Mouse (Mus musculus) megakaryocyte-erythroid progenitor cell, adult 5-6 weeks (primary cell): ENCODE results near the gene Rab5c. TPM values are rescaled to one million over a fixed set of nuclear protein-coding genes. Genes with fewer than 3 reads are reported as not detected.

Experiments used
- ATAC-seq: replicated peaks from 2 replicates; pipeline ENCODE4 v1.8.0; 2016; ENCODE audit warnings: mild to moderate bottlenecking, inconsistent platforms; ENCODE audit not compliant: severe bottlenecking, poor library complexity, low FRiP score, low TSS enrichment
- total RNA-seq, 2 experiments: library from RNA; stranded (forward) in 1 of 2; stranded (reverse) in 1 of 2; fragments of 200-1000, 215-1000 nt in 1 of 2; fragments of >200 nt in 1 of 2; fragmentation: Nextera tagmentation in 1 of 2; gene quantifications; 2 replicates each; pipeline ENCODE4 v1.2.3; 2014 to 2017

The Rab5c gene
- total RNA-seq, 2 experiments from 2014 or later, result 95.4 to 147 TPM

GRCm38 (mm10) chr11:100724919-100725512 is 13.0 kb downstream of the Rab5c start:
- 0 out of 2 replicates have a peak, but pooled peaks have one; percentile 26 for ATAC-seq

GRCm38 (mm10) chr11:100722493-100723028 is 15.5 kb downstream of the Rab5c start:
- no peak for ATAC-seq

GRCm38 (mm10) chr11:100721776-100722492 is 16.1 kb downstream of the Rab5c start:
- ATAC-seq, result peak; percentile 86

DNA sequence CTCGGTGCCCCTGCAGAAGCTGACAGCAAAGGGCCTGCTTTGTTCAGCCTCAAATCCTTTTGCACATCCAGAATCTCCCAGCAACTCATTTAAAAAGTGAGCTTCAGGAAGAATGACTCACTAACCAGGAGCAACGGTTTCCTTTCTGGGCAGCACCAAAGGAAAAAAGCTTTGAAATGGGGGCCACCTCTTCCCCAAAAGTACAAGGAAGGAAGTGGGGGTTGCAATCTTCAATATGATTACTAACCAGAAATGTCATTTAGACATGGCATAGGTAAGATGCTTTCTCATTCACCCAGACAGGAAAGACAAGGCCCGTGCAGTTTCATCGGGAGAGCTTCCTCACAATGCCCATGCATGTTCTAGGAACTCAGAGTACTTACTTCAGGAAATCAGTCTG is 16.8 kb downstream of the Rab5c start:
- no peak for ATAC-seq

DNA sequence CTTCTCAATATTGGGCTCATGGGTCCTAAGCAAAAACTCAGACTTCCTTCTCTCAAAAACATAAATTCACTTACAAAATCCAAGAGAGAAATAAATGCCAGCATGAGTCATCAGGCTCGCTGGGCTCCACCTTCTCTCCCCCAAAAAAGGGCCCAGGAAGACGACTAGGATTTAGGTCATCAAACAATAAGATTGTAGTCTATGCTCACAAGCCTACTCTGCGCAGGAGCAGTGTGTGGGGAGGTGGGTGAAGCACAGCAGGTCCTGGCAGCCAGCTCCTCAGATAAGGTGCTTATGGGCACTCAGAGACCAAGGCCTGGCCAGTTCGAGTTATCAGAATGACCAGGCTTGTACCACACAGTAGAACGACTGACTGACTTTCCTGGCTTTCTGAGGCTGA is 17.7 kb downstream of the Rab5c start:
- 0 out of 2 replicates have a peak, but pooled peaks have one; percentile 20 for ATAC-seq

DNA sequence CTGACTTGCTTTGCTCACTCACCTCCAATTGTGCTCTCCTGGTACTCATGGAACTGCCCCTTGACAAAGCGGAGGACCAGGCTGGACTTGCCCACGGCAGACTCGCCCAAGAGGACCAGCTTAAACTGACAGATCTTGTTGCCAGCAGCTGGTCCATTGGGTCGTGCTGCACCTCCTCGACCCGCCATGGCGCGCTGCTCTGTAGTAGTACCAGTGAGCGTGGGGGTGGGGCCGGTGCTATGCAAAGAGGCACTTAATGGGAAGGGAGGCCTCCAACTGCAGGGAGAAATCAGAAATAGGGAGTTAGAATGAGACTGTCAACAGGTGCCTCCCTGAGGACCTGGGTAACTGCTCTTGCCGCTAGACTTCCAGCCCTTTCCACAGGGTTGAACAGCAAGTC is 18.1 kb downstream of the Rab5c start:
- no peak for ATAC-seq

DNA sequence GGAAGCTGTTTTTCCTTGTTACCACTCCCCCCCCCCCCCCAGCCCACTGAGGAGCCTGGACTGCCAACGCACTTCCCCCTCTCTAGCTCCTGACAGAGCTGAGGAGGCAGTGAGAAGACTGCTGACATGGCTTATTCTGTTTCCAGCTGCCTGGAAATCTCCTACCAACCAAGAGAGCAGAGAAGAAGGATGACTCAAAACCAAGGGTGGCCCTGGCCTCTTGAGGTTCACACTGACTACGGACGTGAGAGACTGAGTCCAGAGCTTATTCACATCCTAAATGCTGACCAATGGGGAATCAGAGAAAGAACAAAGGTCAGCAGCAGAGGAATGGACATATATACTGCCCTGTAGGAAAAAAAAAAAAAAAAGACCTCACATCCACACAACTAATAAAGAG is 18.7 kb downstream of the Rab5c start:
- ATAC-seq, result no peak

DNA sequence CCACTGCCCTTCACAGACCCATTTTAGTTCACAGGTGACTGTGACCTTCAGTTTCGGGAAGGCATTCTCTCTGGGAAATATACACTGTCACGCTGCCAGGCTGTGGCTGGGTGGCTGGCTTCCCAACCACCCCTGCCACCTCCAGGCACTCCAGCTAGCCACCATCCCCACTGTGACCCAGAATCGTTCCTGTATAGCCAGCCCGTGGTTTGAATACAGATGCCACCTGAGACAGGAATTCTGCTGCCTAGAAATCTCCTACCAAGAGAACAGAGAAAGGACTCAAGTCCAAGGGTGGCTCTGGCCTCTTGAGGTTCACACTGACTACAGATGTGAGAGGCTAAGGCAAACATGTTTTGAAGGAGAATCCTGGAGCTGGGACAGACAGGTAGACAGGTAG is 19.1 kb downstream of the Rab5c start:
- ATAC-seq, result no peak

DNA sequence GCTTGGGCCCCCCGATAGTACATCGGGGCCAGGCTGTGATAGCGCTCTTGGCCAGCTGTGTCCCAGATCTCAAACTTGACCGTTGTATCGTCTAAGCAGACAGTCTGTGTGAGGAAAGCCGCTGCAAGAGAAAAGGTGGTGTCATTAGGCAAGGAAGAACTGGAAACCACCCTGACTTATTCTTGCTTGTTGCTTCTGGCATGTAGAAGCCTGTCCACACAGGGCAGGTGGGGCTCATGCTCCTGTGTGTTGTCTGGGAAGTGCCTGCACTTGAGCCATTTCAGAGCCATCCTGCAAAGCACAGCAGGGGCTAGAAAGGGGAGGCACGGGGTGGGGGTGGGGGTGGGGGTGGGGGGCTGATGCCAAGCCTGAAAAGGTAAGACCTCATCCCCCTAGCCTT is 19.6 kb downstream of the Rab5c start:
- ATAC-seq, result no peak

GRCm38 (mm10) chr11:100716649-100717048 is 21.4 kb downstream of the Rab5c start:
- no peak for ATAC-seq

DNA sequence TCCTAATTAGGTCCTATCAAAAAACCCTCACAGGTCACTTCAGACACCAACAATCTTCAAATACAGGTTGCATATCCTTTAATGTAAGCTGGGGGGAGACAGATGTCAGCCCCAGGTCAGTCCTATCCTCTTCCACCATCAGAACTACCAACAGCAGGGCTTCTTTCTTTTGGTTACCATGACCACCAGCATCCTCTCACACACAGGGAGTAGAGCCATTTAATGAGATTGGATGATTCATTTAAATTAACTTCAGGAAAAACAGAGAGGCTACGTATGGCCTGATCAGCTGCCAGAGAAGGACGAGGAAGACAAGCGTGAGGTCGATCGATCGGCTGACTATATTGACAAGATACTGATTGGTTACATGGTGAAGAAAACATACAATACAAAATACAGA is 23.1 kb downstream of the Rab5c start:
- ATAC-seq, result no peak

DNA sequence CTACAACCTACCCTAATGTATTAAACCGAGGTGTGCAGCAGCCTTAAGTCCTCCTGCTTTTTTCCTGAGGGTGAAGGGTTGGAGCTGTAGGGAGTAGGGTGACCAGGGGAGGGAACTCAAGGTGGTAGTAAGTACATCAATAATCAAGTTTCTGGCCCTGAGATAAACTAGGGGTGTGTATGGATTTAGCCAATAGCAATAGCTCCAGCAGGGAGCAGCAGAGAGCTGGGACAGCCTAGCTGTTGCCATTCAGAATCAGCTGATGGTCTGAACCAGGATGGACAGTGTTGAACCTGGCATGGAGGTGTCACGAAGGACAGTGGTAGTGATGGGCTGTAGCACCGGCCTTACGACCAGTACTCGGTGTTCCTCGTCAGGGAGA is 23.5 kb downstream of the Rab5c start:
- ATAC-seq, result peak; percentile 60

DNA sequence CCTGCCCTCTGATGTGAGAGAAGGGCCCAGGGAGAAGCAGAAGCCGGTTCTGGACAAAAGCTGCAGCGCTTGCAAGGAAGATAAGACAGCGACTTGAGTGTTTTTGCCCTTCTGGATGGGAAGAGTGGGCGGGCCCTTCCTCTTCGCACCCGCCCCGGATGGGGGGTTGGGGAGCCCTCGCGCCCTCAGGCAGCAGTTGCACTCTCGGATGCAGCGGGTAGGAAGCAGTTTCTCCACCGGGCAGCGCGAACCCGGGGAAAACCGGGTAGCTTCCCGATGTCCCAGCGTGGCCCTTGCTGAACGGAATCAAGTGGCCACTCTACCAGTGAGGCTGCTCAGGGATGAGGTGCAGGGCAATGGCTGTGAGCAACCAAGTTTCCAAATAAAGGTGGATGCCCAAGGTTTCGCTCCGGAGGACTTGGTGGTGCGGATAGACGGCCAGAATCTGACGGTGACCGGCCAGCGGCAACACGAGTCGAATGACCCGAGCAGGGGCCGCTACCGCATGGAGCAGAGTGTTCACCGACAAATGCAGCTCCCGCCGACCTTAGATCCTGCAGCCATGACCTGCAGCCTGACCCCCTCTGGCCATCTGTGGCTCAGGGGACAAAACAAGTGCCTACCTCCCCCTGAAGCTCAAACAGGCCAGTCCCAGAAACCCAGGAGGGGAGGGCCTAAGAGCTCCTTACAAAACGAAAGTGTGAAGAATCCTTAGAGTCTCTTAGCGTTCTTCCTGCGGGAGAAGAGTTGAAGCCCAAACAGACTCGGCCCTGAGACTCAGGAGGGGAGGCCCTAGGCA is 24.1 kb downstream of the Rab5c start, which contains the start of gene Hspb9:
Hspb9 (plus strand) TSS at position 116 of the 799 bp plus-strand sequence.
- peak; percentile 79 for ATAC-seq

DNA sequence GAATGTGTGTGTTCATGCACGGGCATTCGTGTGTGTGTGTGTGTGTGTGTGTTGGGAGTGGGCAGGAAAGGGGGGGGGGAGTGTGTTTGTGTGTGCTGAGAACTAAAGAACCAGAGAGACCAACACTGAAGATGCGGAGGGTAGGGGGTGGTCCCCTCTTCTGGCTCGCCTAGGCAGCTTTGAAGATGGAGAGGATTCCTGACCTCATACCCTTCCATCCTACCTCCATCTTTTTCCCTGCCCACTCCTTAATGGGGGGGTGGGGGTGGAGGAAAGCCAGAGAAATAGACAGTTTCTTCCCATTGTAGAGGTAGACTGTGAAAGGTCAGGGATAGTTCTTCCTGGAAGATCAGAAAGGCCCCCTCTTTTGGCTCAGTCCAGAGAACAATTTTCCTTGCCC is 24.8 kb downstream of the Rab5c start:
- no peak for ATAC-seq

GRCm38 (mm10) chr11:100711783-100712615 is 26.0 kb downstream of the Rab5c start, which contains the start of gene Kat2a:
Kat2a (minus strand) TSS chr11:100712465.
- peak; percentile 50 for ATAC-seq

DNA sequence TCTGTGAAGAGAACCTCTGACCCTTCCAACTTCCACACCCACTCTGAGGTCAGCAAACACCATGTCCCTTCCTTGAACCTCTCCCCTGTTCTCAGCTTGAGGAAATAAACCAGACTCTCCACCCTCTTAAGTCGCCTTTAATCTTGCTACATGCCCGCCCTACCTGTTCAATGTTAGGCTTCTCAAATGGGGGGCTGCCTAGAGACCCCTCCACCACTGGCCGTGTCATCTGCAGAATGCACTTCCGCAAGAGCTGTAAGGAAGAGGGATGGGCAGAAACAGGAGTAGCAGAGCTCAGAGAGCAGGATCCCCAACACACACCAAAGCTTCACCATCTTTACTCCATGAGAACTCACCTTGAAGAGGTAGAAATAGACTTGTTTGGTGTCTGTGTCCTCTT is 27.0 kb downstream of the Rab5c start:
- ATAC-seq, result no peak

GRCm38 (mm10) chr11:100710528-100710927 is 27.5 kb downstream of the Rab5c start:
- ATAC-seq, result no peak

- no peak for ATAC-seq
These were observed 28.7 kb downstream of the Rab5c start for GRCm38 (mm10) chr11:100709201-100709810.
